Mouse (Mus musculus): ENCODE measurements around the gene Sall4. TPM values are rescaled to one million over a fixed set of nuclear protein-coding genes. Genes with fewer than 3 reads are reported as not detected.

The Sall4 gene
- under 1 TPM; 0.32 to 0.75 TPM for total RNA-seq (2021)

- no peak for DNase-seq (ENCODE audit: extremely low spot score in 1 of 2, low spot score in 1 of 2)
These were observed at the start of gene Sall4 for GRCm38 (mm10) chr2:168767582-168767981. Gene Sall4, minus strand, starts transcription at chr2:168767943.

GRCm38 (mm10) chr2:168813243-168813642 is 45.5 kb upstream of the Sall4 start:
- DNase-seq (ENCODE audit: extremely low spot score in 1 of 2, low spot score in 1 of 2) = no peak

DNA sequence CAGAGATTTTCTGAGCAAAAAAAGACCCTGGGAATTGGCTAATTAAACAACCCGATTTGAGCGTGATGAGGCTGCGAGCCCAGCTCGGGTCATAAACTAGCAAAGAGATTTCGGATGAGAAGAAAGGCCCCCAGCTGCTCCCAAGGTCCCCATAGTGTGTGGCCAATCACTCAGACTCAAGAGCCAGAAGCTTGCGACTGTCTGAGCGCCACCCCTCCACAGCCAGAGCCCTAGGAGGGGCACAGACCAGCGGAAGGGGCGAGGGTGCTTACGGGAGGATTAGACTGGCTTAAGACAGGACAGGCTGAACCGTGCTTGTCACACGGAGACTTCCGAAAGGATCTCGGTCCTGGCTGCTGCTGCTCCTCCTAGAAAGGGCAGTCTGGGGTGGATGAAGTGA is 42.2 kb upstream of the Sall4 start:
- no peak for DNase-seq (ENCODE audit: extremely low spot score in 1 of 2, low spot score in 1 of 2)

DNA sequence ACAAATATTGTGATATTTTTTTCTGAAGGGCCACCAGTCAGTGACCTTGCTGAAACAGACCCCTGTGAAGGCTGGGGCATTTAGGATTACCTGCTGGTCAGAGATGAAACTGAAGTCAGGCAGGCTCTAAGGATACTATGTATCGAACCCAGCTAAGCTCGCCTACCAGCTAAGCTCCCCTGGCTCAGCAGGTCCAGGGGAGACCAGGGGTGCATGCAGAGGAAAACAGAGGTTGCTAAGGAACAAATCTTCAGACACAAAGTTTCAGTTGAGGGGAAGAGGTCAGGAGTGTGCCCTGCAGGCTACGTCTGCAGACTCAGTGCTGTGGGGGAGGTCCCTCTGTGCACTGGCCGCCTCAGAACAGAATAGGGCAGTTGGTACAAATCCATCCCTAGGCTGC is 39.9 kb upstream of the Sall4 start:
- no peak for DNase-seq (ENCODE audit: extremely low spot score in 1 of 2, low spot score in 1 of 2)

DNA sequence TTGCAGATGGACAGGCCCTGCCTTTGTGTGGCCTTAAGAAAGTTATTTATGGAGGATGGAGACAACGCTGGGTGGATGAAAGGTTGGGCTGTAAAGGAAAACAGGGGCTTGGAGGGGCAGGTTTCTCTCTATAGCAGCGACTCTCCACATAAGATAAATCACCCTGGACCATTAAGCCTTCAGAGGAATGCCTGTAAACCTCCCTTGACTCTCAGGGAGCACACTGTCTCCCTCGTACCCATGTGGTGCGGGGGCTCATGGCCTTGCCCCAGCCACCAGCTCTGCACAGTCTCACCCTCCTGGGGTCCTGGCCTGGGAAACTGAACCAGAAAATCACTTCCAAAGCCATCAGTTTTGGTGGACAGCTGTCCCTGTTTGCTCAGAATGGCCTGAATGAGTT is 36.1 kb upstream of the Sall4 start:
- no peak for DNase-seq (ENCODE audit: extremely low spot score in 1 of 2, low spot score in 1 of 2)

DNA sequence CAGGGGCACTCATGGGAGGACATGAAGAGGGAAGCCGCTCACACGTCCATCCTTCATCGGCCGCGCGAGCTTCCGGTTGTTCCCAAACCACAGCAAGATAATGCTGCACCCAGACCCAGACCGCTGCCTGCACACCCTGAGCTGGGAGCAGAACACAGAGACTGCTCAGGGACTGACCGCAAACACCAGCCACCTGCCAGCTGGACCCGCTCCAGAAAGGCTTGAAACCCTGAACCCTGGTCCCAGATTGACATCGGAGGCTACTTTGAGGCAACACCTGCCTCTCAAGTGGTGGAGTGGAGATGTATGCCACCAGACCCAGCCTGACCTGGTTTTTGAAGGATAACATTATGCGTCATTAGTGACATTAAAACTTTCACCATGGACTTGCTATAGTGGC is 31.6 kb upstream of the Sall4 start:
- DNase-seq (ENCODE audit: extremely low spot score in 1 of 2, low spot score in 1 of 2) = no peak

DNA sequence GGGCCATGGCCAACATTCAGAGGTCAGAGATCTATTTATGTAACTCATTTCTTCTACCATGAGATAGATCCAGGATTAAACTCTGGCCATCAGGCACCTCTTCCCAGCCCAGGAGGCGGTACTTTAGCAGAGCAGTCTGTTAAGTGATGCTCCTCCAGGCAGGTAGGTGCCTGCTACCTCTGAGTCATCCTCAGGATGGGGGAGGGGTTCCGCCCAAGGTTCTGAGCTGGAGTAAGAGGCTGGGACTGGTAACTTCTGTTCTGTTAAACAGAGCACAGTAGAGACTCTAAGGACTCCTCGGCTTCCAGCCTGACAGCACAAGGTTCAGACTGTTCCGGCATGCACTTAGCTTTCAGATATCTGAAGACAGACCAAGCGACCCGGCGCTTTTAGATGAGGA is 31.2 kb upstream of the Sall4 start:
- no peak for DNase-seq (ENCODE audit: extremely low spot score in 1 of 2, low spot score in 1 of 2)

- no peak for DNase-seq (ENCODE audit: extremely low spot score in 1 of 2, low spot score in 1 of 2)
These were observed 23.5 kb upstream of the Sall4 start for GRCm38 (mm10) chr2:168791115-168791802.

DNA sequence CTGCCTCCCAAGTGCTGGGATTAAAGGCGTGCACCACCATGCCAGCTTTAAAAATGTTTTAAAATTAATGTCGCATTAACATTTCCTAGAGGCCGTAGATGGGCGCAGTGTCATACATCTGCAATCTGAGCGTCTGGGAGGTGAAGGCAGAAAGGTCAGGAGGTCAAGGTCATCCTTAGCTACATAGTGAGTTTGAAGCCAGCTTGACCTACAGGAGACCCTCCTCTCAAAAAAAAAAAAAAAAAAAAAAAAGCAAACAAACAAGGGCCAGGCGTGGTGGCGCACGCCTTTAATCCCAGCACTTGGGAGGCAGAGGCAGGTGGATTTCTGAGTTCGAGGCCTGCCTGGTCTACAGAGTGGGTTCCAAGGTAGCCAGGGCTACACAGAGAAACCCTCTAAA is 18.4 kb upstream of the Sall4 start:
- no peak for DNase-seq (ENCODE audit: extremely low spot score in 1 of 2, low spot score in 1 of 2)

DNA sequence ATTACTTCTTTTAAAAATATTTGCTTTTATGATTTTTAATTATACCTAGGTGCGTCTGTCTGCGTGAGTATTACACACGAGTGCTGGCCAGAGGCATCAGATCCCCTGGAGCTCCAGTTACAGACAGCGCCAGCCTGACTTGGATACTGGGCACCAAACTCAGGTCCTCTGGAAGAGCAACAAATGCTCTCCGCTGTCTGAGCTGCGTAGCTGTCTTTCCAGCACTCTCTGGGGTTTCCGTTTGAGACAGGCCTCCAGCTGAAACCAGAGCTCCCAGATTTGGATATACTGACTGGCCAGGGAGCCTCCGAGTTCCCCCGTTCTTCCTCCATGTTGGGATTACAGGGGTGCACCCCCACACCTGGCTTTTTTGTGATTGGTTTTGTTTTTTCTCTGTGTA is 12.9 kb upstream of the Sall4 start:
- DNase-seq (ENCODE audit: extremely low spot score in 1 of 2, low spot score in 1 of 2) = no peak

DNA sequence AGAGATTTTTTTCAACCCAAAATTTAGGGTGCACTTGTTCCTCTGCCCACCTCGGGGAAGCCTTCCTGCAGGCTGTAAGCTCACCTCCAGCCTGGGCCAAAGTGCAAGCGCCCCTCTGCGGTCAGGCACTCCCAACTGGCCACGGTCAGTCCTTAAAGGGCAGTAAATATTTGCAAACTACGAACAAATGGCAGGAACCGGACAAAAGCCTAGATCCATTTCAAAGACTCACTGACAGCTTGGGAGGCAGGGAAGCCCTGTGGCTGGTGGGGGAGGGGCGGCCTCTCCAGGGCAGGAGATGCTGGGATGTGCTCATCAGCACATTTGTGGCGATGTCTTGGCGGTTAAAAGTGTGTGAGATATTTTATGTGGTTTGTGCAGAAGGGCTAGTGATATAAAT is 12.3 kb upstream of the Sall4 start:
- DNase-seq (ENCODE audit: extremely low spot score in 1 of 2, low spot score in 1 of 2) = no peak

GRCm38 (mm10) chr2:168777481-168777880 is 9.7 kb upstream of the Sall4 start:
- no peak for DNase-seq (ENCODE audit: extremely low spot score in 1 of 2, low spot score in 1 of 2)

DNA sequence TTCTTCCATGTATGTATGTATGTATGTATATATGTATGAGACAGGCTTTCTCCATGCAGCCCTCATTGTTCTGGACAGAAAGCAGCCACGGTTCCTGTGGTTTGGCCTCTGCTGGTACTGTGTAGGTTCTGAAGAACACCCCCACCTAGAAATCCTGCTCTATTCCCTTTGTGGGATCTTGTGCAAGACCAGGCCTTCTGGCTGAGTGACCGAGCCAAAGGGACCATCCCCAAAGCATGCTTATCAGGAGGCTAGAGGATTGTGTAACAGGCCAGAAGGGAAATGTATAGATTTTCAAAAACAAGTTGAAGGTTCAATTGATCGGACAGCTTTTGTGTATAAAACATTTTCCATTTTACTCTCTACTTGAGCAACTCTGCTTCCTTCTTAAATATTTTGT is 8.5 kb upstream of the Sall4 start:
- no peak for DNase-seq (ENCODE audit: extremely low spot score in 1 of 2, low spot score in 1 of 2)

GRCm38 (mm10) chr2:168769259-168769658 is 1.5 kb upstream of the Sall4 start:
- no peak for DNase-seq (ENCODE audit: extremely low spot score in 1 of 2, low spot score in 1 of 2)

GRCm38 (mm10) chr2:168766538-168767361 is 993 bp downstream of the Sall4 start:
- peak in 1 of 2 experiments; percentile 16 for DNase-seq (ENCODE audit: extremely low spot score in 1 of 2, low spot score in 1 of 2)

DNA sequence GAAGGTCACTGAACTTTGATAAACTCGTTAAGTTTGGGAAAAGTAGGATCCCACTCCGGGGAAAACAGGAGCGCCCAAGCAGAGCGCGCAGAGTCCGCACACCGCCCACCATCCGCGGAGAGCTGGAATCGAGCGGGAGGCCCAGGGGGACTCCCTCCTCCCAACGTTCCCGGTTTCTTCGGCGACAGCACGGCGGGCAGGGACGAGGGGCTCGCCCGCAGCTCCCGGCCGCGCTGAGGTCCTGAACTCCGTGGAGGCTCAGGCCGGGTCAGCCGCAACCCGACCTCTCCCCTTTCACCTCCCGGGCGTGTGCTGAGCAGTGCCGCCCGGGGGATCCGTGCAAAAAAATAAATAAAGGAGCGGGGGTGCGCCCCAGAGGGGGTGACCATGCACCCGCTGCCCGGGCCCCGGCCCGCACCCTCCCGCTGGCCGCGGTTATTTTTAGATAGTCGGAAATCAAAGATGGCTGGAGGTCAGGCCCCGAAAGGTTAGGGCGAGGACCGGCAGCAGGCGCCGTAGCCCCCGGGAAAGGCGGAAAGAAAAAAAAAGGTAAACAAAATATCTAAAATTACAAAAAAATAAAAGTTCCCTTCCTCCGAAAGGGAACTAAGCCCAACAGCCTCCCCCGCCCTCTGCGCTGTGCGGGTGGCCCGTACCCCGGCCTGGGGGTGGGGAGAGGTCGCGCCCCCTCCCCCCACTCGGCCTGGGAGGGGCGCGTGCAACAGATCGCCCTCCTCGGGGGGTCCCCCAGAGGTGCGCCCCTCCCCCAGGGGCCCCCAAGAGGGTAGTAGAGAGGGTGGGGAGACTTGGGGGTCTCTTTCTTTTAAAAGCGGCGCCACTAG is 1.8 kb downstream of the Sall4 start:
- no peak for DNase-seq (ENCODE audit: extremely low spot score in 1 of 2, low spot score in 1 of 2)

- DNase-seq (ENCODE audit: extremely low spot score in 1 of 2, low spot score in 1 of 2) = peak in 1 of 2 experiments; percentile 40
These were observed 2.6 kb downstream of the Sall4 start for GRCm38 (mm10) chr2:168765065-168765681.

DNA sequence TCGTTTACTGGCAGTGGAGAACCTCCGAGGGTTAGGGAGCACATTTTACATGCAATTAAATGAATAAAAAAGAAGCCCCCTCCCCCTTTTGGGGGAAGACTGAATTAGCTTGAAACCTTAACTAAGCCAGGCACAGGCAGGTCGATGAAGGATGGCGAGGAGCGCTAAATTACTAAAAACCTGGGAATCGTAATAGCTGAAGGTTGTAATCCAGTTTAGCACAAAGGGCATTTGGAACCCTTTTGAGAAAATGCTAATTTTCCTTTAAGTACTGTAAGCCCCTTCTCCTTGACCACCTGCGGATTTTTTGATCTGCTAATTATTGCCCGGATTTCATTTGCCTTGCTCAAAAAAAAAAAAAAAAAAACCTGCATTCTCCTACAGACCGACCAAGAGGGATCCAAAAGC is 3.3 kb downstream of the Sall4 start:
- no peak for DNase-seq (ENCODE audit: extremely low spot score in 1 of 2, low spot score in 1 of 2)

GRCm38 (mm10) chr2:168763785-168764184 is 4.0 kb downstream of the Sall4 start:
- DNase-seq (ENCODE audit: extremely low spot score in 1 of 2, low spot score in 1 of 2) = no peak

- DNase-seq (ENCODE audit: extremely low spot score in 1 of 2, low spot score in 1 of 2) = no peak
These were observed 5.3 kb downstream of the Sall4 start for GRCm38 (mm10) chr2:168762411-168762815.

- no peak for DNase-seq (ENCODE audit: extremely low spot score in 1 of 2, low spot score in 1 of 2)
These were observed 5.8 kb downstream of the Sall4 start for GRCm38 (mm10) chr2:168761954-168762353.

Data from layer of hippocampus, postnatal 25 days (tissue).